Mouse (Mus musculus): ENCODE measurements around the gene Sirt7.
A peak's percentile ranks its signal among the peaks of the same experiment; 100 is the strongest.

DNA sequence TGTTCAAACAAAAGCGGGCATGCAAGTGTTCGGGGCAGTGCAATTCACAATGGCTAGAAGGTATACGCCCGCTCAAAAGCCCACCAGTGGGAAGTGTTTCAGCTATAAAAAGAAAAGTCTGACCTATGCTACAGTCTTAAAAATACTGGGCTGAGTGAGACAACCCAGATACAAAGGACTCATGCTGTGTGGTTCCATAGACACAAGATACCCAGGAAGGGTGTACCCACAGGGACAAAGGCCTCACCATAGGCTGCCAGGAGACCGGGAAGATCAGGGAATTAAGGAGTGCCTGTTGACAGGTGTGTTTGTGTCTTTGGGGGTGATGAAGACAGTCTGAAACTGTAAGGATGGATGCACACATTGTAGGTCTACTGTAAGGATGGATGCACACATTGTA lies 38.7 kb upstream of the Sirt7 start:
- TF ChIP-seq CHD2 (IDR thresholded peaks at IDR 0.05; ENCODE audit: low read depth, low read length) (peak; percentile 48), MAFK (IDR thresholded peaks at IDR 0.05; ENCODE audit: insufficient read depth, low read depth, low read length) (no peak), ZC3H11A (IDR thresholded peaks at IDR 0.05; ENCODE audit: borderline replicate concordance, low read depth, low read length) (no peak), ZNF384 (IDR thresholded peaks at IDR 0.05; ENCODE audit: low read depth, low read length) (no peak)
